Mouse (Mus musculus) adrenal gland, adult (tissue): ENCODE results near the gene Mcm5.

Experiments used
- DNase-seq, 2 experiments: peaks; one replicate each; pipeline ENCODE4 v3.0.0; 2022 to 2023; ENCODE audit warnings: low spot score in 1 of 2; ENCODE audit not compliant: inconsistent age in 2 of 2

Mcm5 gene

DNA sequence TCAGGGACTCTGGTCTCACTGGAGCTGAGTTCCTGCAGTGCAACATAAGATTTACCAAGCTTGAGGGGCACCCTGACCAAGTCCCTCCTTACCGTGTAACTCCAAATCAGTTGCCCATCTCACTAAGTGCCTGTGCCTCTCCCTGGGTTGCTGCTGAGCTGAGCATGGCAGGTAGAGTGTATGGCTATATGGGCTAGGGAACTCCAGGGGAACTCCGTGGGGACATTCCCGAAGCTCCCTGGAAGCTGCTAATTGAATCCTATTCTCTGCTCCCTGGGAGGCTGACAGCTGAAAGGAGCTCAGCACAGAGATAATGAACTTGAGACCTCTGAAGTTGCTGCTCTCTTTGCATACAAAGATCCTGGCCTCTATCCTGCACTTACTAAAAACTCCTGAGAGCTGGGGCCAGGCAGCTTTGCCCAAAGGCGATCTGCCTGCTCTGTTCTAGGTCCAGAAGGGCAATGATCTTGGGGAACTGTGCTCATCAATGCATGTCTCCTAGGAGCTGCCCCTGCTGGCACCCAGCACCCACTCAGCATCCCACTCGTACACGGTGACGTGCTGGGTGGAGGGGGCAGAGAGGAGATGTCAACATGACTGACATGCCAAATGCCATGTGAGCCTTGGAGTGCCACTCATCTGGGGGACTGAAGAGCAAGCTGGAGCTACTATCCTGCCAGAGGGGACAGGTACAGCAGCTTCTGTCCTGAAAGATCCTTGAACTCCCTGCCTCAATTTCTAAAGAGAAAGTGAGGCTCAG is 48.3 kb downstream of the Mcm5 start:
- DNase-seq: no peak

DNA sequence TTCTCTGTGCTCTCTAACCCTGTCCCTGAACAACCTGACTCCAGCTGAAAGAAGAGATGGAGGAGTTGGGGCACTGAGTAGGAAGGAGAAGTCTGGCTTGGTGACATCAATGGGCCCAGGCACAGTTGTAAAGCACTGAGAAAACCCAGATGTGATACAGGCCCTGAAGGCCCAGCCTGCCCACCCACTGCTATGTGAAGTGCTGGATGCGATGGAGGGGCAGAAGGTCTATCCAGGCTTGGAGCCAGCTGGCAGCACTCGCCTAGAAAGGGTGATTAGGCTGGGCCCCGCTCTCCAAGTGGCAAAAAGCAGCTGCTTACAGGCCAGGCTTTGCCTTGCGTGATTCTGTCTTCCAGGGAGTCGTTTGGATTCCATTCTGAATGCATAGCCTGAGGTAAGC is 60.0 kb downstream of the Mcm5 start:
- no peak for DNase-seq

DNA sequence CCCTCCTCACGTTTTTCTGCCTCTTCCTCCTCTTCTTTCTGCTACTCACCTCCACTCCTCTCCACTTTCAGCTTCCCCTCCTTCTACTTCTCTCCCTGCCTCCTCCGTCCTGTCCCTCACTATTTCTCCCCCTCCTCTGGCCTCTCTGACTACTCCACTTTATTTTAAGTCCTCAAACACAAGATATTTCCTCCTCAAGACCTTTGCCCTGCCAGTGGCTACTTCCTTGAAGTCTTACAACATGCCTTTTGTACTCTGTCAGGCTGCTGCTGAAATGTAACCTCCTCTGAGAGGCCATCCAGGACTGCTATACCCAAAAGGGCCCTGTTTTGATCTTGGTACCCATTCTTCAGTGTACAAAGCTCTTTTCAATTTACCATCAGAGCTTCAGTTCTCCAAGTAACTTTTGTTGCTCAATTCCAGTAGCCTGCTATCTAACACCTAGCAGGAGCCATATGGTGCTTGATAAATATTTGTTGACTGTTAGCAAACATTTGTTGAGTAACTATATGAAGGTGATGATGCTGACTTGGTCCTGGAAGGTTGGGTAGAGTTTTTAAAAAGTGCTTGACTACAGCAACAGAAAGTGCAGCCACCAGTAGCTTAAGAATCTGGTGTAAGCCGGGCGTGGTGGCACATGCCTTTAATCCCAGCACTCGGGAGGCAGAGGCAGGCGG is 62.8 kb downstream of the Mcm5 start:
- DNase-seq: no peak
